Mouse (Mus musculus) C2C12 (cell line): Measurements from ENCODE around the gene Slc37a4. TPM values are rescaled to one million over a fixed set of nuclear protein-coding genes. Genes with fewer than 3 reads are reported as not detected.

Experiments
- H3K27me3 ChIP-seq: one replicate; pipeline ENCODE4 v1.6.1; 2011; ENCODE audit not compliant: control insufficient read depth, insufficient read depth, insufficient read length
- H3K36me3 ChIP-seq: one replicate; pipeline ENCODE4 v1.6.1; 2011; ENCODE audit not compliant: control insufficient read depth, insufficient read depth
- H3K4me3 ChIP-seq: one replicate; pipeline ENCODE4 v1.5.1; 2011; ENCODE audit warnings: mild to moderate bottlenecking, control low read depth; ENCODE audit not compliant: poor library complexity, insufficient read depth, severe bottlenecking
- H3K79me2 ChIP-seq: one replicate; pipeline ENCODE4 v1.6.1; 2011; ENCODE audit not compliant: control insufficient read depth, insufficient read depth
- H3K79me3 ChIP-seq: one replicate; pipeline ENCODE4 v1.6.1; 2011; ENCODE audit warnings: low read depth, control low read depth
- H3ac ChIP-seq: one replicate; pipeline ENCODE3; 2011; ENCODE audit warnings: low read depth; ENCODE audit not compliant: control insufficient read depth, insufficient read length
- CEBPB ChIP-seq: IDR thresholded peaks from one replicate; pipeline ENCODE4 v1.6.1; 2011; ENCODE audit warnings: low read depth, mild to moderate bottlenecking, control low read depth, moderate library complexity
- CTCF ChIP-seq: IDR thresholded peaks from one replicate; pipeline ENCODE4 v1.5.1; 2011; ENCODE audit not compliant: control insufficient read depth, insufficient read depth, insufficient read length
- FOSL1 ChIP-seq: IDR thresholded peaks from one replicate; pipeline ENCODE4 v1.8.0; 2011; ENCODE audit warnings: mild to moderate bottlenecking, low read length; ENCODE audit not compliant: poor library complexity, insufficient read depth, severe bottlenecking
- MAX ChIP-seq: IDR thresholded peaks from one replicate; pipeline ENCODE4 v1.6.1; 2011; ENCODE audit warnings: mild to moderate bottlenecking, control low read depth
- MYOD1 ChIP-seq: IDR thresholded peaks from one replicate; pipeline ENCODE4 v1.6.1; 2011; ENCODE audit warnings: low read depth; ENCODE audit not compliant: control insufficient read depth, insufficient read length
- MYOG ChIP-seq: IDR thresholded peaks from one replicate; pipeline ENCODE4 v1.6.1; 2011; ENCODE audit not compliant: control insufficient read depth, insufficient read length; ENCODE audit errors: extremely low read depth
- USF1 ChIP-seq: IDR thresholded peaks from one replicate; pipeline ENCODE4 v1.6.1; 2011; ENCODE audit warnings: low read depth, mild to moderate bottlenecking, control low read depth, moderate library complexity
- microRNA-seq: library from miRNA; unstranded; fragments of <30 nt; microRNA quantifications from one replicate; pipeline ENCODE4, GENCODE M21; 2019; ENCODE audit warnings: borderline microRNAs expressed
- polyA plus RNA-seq: library from polyadenylated mRNA; unstranded; fragments of >200 nt; fragmentation: generic; extraction: Trizol; gene quantifications from one replicate; pipeline ENCODE4 v1.2.1, GENCODE M21; 2012; ENCODE audit warnings: missing spikeins

The Slc37a4 gene
- polyA plus RNA-seq, 1 experiment: 11.5 TPM

DNA sequence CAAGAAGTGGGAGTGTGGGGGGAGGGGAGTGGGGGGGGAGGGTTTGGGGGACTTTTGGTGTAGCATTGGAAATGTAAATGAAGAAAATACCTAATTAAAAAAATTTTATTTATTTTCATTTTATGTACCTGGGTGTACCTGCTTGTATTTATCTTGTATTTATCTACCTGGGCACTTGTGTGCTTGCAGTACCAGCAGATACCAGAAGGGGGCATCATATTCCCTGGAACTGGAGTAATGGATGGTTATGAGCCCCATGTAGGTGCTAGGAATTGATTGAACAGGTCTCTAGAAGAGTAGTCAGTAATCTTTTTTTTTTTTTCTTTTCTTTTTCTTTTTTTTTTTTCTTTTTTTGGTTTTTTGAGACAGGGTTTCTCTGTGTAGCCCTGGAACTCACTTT, 53.7 kb downstream of the Slc37a4 start:
- no peak overlapping the region for H3K4me3 ChIP-seq
- no peak overlapping the region for H3ac ChIP-seq
- H3K79me3 ChIP-seq: no peaks in the 10 kb centered on the region
- H3K36me3 ChIP-seq: no peaks in the 10 kb centered on the region
- no peaks in the 10 kb centered on the region for H3K79me2 ChIP-seq
- TF ChIP-seq CEBPB (no peak), MYOG (no peak), MYOD1 (no peak), MAX (no peak), FOSL1 (no peak), USF1 (no peak), CTCF (no peak)
- peaks cover under 1% of the 10 kb centered on the region for H3K27me3 ChIP-seq

Small RNAs within 50 kb of the gene (microRNA-seq; reads per million reads assigned to microRNA genes)
- gene Mir7085: 0.24 reads per million

Other genes starting within 250 kb of the Slc37a4 start
- gene Cbl, start 162.8 kb upstream of the Slc37a4 start, polyA plus RNA-seq: 8.2 TPM
- gene Ccdc153, start 156.2 kb upstream of the Slc37a4 start, polyA plus RNA-seq: 0.04 TPM
- gene Pdzd3, start 145.4 kb upstream of the Slc37a4 start, polyA plus RNA-seq: not detected
- gene Nlrx1, start 128.3 kb upstream of the Slc37a4 start, polyA plus RNA-seq: 3.4 TPM
- 0.21 TPM for gene Abcg4, start 108.2 kb upstream of the Slc37a4 start, polyA plus RNA-seq
- gene Hinfp, start 91.2 kb upstream of the Slc37a4 start, polyA plus RNA-seq: 9.1 TPM
- gene C2cd2l, start 76.6 kb upstream of the Slc37a4 start, polyA plus RNA-seq: 18.8 TPM
- gene Dpagt1, start 70.8 kb upstream of the Slc37a4 start, polyA plus RNA-seq: 34.0 TPM
- gene H2afx, start 62.2 kb upstream of the Slc37a4 start, polyA plus RNA-seq: 347 TPM
- 59.6 TPM for gene Hmbs, start 52.6 kb upstream of the Slc37a4 start, polyA plus RNA-seq
- 26.1 TPM for gene Vps11, start 35.2 kb upstream of the Slc37a4 start, polyA plus RNA-seq
- gene Hyou1, start 17.4 kb upstream of the Slc37a4 start, polyA plus RNA-seq: 68.3 TPM
- gene Rps25, start 10.3 kb downstream of the Slc37a4 start, polyA plus RNA-seq: 2,166 TPM
- gene Trappc4, start 10.7 kb downstream of the Slc37a4 start, polyA plus RNA-seq: 149 TPM
- gene Ccdc84, start 21.7 kb downstream of the Slc37a4 start, polyA plus RNA-seq: 17.9 TPM
- gene Foxr1, start 44.3 kb downstream of the Slc37a4 start, polyA plus RNA-seq: not detected
- 0.04 TPM for gene Upk2, start 58.1 kb downstream of the Slc37a4 start, polyA plus RNA-seq
- 31.4 TPM for gene Bcl9l, start 86.0 kb downstream of the Slc37a4 start, polyA plus RNA-seq
- gene Cxcr5, start 165.0 kb downstream of the Slc37a4 start, polyA plus RNA-seq: not detected
- 29.9 TPM for gene Ddx6, start 208.0 kb downstream of the Slc37a4 start, polyA plus RNA-seq